Comparison of ENCODE assay signal across 8 mouse cellular contexts in the genomic region with DNA sequence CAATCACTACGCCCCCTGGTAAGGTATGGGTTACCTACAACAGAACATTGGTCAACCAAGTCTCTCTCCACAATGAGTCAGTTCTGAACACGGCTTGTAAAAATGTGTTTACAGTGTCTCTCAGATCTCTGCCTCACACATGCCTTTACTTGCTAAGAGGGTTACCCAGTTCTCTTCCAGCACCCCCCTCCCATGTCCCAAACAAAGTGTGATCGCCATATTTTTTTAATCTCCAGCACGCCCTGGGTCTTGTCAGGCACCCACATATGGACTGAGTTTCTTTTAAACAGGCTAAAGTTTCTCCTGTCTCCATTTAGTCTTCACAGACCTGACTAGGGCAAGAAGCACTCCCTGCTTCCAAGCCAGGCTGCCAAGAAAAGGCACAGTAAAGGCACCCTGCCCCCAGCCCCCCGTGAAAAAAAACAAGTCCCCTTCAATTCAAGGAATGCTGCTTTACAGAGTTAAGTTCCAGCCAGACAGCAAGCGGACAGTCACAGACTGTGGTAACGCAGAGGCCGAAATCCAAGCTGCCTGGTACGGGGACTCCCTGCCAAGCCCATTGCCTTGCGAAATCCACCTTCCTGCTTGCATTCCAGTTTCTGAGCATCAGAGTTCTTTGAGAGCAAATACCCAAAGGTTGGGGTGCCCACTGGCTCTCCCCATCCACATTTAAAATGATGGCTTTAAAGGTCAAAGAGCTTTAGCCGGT.
A peak's percentile ranks its signal among the peaks of the same experiment; 100 is the strongest.
DNase-seq lines count a peak whose midpoint lies in the region; ATAC-seq lines count a peak whose summit lies in the region.

No protein-coding gene starts in this region.

- H3K9me3 ChIP-seq in heart, embryonic 13.5 days: no peaks in the 10 kb centered on the region
- no peaks in the 10 kb centered on the region for H3K9me3 ChIP-seq in hindbrain, embryonic 16.5 days (ENCODE audit: control insufficient read depth, low read length)
- no peaks in the 10 kb centered on the region for H3K9me3 ChIP-seq in midbrain, embryonic 12.5 days

- H3K36me3 ChIP-seq in heart, embryonic 13.5 days: no peaks in the 10 kb centered on the region
- no peaks in the 10 kb centered on the region for H3K36me3 ChIP-seq in hindbrain, embryonic 16.5 days (ENCODE audit: control insufficient read depth, insufficient read depth, low read length)
- no peaks in the 10 kb centered on the region for H3K36me3 ChIP-seq in midbrain, embryonic 12.5 days

- no peak overlapping the region for H3K4me3 ChIP-seq in heart, embryonic 13.5 days
- H3K4me3 ChIP-seq in brown adipose tissue, adult 24 weeks (ENCODE audit: insufficient read depth, low read depth, low read length): no peak overlapping the region
- no peak overlapping the region for H3K4me3 ChIP-seq in hindbrain, embryonic 16.5 days (ENCODE audit: low read length)
- no peak overlapping the region for H3K4me3 ChIP-seq in midbrain, embryonic 12.5 days

- DNase-seq in heart, adult 9 months (ENCODE audit: low spot score in 2 of 2): no peak
- no peak for DNase-seq in retina, embryonic 14.5 days (ENCODE audit: low spot score)
- no peak for DNase-seq in T-cell, adult 2 months (ENCODE audit: low spot score)
- DNase-seq in cerebellum, adult 8-10 months: no peak

- peaks cover 38% of the 10 kb centered on the region for H3K27me3 ChIP-seq in heart, embryonic 13.5 days (replicated peaks)
- no peaks in the 10 kb centered on the region; the same call in 1 of the 2 replicates for H3K27me3 ChIP-seq in hindbrain, embryonic 16.5 days (replicated peaks; ENCODE audit: control insufficient read depth, insufficient read depth, low read length)
- H3K27me3 ChIP-seq in midbrain, embryonic 12.5 days: peaks cover 47% of the 10 kb centered on the region

- 54% methylated on average over 11 of the region's 11 CpGs for WGBS in heart, embryonic 13.5 days
- 41% methylated on average over 11 of the region's 11 CpGs for WGBS in hindbrain, embryonic 16.5 days
- WGBS in midbrain, embryonic 12.5 days: 44% methylated on average over 11 of the region's 11 CpGs

- ATAC-seq in heart, embryonic 13.5 days (ENCODE audit: extremely low read depth, insufficient number of reproducible peaks, low FRiP score, low TSS enrichment): no peak
- 0 out of 2 replicates have a peak, but pooled peaks have one; percentile 14 for ATAC-seq in hindbrain, embryonic 16.5 days
- no peak for ATAC-seq in midbrain, embryonic 12.5 days (ENCODE audit: low FRiP score, low read depth)

- no peak overlapping the region for H3K27ac ChIP-seq in heart, embryonic 13.5 days (replicated peaks)
- 0 out of 2 replicates have a peak overlapping the region, but pooled peaks have one; percentile 6 for H3K27ac ChIP-seq in brown adipose tissue, adult 24 weeks (replicated peaks; ENCODE audit: low read depth, low read length)
- H3K27ac ChIP-seq in hindbrain, embryonic 16.5 days (ENCODE audit: low read depth, low read length): no peak overlapping the region
- no peak overlapping the region for H3K27ac ChIP-seq in midbrain, embryonic 12.5 days (replicated peaks)

- peaks cover 41% of the 10 kb centered on the region for H3K4me1 ChIP-seq in heart, embryonic 13.5 days
- H3K4me1 ChIP-seq in brown adipose tissue, adult 24 weeks (ENCODE audit: control insufficient read depth, insufficient read depth, insufficient read length, low read length): peaks cover 8% of the 10 kb centered on the region; the same call in 1 of the 2 replicates
- H3K4me1 ChIP-seq in hindbrain, embryonic 16.5 days (ENCODE audit: control insufficient read depth, insufficient read depth, low read depth, low read length): peaks cover 3% of the 10 kb centered on the region; the same call in 1 of the 2 replicates
- peaks cover 17% of the 10 kb centered on the region for H3K4me1 ChIP-seq in midbrain, embryonic 12.5 days

- H3K9ac ChIP-seq in heart, embryonic 13.5 days: no peak overlapping the region
- no peak overlapping the region for H3K9ac ChIP-seq in hindbrain, embryonic 16.5 days (ENCODE audit: low read depth, low read length)
- H3K9ac ChIP-seq in midbrain, embryonic 12.5 days (replicated peaks): no peak overlapping the region

- peak overlapping the region; percentile 24 for H3K4me2 ChIP-seq in heart, embryonic 13.5 days
- H3K4me2 ChIP-seq in hindbrain, embryonic 16.5 days (ENCODE audit: low read length): peak overlapping the region; percentile 6
- peak overlapping the region; percentile 4 for H3K4me2 ChIP-seq in midbrain, embryonic 12.5 days (replicated peaks)
